Mouse (Mus musculus): ENCODE results near the gene Rab3gap1.

Rab3gap1 gene

DNA sequence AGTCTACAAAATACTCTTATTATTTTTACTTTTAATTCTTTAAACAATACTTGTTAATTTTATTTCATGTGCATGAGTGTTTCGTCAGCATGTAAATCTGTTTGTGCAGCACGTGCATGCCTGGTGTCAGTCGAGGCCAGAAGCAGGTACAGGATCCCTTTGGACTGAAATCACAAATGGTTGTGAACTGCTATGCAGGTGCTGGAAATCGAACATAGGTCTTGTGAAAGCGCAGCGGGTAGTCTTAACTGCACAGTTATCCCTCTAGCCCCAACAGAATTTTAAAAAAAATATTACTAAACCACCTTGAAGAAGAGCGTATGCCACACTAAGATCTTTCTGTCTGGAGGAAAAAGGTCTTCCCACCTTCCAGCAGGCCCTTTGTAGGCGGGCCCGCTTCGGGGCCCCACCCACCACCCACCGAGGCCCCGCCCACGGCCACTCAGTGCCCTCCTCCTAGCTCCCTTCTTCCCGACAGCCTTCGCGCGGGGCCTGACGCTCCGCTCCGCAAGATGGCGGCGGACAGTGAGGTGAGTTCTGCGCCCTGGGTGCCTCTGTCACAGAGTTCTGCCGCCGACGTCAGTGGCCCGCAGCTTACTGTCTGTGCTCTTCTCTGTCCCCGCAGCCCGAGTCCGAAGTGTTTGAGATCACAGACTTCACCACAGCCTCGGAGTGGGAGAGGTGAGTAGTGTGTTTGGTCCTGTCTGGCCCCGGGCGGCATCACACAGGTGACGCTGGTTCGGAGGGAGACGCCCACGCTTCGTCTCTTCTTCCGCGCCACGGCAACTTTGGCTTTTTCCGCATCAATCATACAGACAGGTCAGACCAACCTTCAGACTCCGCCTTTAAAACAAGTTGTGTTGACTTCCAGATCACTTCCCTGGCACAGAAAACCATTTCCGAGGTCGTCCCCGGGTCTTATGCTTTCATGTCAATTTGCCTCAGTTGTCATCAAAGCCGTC lies at the start of gene Rab3gap1:
Rab3gap1 (plus strand) TSS at position 474 of the 962 bp plus-strand sequence.
- DNase-seq (ENCODE audit: low read depth) = peak; percentile 85

DNA sequence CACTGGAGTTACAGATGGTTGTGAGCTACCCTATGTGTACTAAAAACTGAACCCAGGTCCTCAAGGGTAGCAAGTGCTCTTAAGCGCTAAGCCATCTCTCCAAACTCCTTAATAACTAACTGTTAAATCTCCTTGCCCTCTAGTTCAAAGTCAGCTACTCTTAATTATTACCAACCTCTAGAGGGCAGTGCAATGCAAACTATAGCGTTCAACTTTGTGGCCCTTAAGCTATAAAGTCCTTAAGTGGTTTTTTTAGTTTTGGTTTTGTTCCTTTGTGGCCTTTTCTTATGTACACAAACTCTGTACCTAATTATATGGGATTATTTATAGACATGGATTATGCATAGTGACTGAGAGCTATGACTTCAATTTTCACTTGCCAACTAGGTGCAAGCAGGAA lies 41.2 kb upstream of the Rab3gap1 start:
- DNase-seq (ENCODE audit: low read depth) = peak; percentile 66

DNA sequence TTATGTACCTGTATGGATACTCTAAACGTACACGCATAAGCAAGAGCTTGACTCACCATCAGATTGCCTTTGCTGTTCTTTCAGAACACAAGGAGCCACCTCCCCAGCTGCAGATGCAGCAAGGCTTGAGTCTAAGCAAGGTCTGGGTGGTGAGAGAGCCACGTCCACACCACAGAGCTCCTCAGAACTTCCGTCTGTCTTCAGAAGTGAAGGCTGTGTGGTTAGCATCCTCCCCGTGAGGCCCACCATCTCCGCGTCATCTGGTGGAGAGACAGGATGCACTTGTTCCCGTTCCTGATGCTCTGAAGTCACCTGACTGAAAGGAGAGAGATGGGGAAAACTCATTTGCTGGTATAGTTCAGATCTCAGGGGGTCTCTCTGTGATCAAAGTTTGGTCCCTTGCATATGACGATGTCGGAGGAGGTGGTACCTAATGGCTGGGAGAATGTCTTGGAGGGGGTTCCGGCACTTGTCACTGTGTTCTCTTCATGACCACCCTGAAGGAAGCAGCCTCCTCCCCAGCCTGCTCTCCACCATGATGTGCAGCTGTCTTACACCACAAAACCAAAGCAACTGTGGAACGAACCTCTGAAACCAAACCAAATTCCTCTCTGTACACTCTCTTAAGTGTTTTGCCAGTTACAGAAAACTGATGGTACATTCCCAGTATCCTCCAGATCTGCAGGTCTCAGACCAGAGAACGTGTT lies 38.2 kb upstream of the Rab3gap1 start:
- DNase-seq (ENCODE audit: low read depth) = no peak

DNA sequence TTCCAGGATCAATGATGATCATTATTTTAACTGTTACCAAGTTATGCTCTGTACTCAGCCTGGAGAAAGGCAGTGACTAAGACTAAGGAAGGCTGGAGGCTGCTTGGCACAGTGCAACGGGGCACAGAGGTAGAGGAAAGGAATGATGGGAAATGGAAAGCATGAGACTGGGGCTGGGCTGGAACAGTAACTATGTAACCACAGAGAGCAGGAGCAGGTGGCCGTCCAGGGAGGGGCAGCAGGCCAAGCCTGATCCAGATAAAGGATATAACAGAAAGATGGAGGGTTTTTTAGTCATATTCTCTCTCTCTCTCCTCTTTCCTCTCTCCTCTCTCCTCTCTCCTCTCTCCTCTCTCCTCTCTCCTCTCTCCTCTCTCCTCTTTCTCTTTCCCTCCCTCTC lies 34.9 kb upstream of the Rab3gap1 start:
- no peak for DNase-seq (ENCODE audit: low read depth)

DNA sequence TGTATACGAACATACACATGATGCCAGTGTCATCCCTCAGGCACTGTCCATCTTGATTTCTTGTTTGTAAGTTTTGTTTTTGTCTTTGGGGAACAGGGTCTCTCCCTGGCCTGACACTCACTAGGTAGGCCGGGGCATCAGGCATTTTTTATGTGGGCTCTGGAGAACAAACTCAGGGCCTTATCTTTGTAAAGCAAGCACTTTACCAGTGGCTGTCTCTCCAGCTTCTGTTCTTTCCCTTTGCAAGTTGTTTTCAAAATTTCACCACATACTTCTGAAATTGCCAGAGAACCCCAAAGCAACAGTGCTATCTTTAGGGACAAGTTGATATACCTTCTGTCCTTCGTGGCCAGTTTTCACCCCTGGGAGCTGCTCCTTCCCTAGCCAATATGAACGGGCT lies 34.4 kb upstream of the Rab3gap1 start:
- DNase-seq (ENCODE audit: low read depth) = no peak

DNA sequence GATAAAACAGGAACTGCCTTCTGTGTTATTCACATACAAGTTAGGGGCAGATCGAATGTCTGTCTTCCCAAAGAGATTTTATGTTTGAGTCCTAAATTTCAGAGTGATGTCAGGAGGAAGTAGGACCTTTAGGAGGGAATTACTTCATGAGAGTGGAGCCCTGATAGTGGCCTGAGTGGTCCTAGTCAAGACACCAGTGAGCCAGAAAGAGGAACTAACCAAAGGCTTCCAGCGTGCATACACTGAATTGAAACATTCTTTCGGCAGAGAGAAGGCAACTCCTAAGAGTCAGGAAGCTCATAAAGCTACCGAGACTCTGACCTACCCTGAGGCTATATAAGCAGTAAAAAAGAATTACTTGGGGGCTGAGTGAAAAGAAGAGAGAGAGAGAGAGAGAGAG lies 32.0 kb upstream of the Rab3gap1 start:
- DNase-seq (ENCODE audit: low read depth) = no peak

DNA sequence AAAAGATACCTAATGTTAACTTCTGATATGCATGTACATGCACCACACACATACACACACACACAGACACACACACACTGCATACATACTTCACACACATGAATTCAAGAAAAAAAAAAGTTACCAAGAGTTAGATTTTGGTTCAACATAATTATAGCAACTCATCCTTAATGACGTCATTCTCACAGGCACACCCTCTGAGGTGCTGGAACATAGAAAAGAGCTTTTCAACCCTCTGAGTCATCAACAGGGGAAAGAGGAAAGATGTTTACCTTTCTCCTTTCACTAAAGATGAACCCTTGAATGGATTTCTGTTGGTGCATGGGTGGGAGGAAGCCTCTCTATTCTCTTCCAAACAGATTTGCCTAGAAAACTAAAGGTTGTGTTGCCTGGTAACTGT lies 30.0 kb upstream of the Rab3gap1 start:
- DNase-seq (ENCODE audit: low read depth) = no peak

DNA sequence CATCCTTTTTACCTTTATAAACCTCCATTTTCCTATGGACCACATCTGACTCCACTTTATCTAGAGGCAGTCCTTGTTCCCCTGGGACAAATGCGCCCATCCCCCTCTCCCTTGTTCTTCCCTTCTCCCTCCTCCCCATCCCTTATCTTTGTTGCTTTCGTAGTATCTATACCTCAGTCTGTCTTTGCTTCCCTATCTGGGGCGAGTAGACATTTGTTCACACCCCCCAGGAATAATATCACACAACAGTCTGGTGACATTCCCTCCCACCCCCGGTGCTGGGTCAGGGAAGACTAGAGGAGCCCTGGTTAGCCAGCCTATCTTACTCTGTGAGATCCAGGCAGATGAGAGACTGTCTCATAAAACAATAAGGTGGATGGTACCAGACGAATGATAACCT lies 23.1 kb upstream of the Rab3gap1 start:
- no peak for DNase-seq (ENCODE audit: low read depth)

DNA sequence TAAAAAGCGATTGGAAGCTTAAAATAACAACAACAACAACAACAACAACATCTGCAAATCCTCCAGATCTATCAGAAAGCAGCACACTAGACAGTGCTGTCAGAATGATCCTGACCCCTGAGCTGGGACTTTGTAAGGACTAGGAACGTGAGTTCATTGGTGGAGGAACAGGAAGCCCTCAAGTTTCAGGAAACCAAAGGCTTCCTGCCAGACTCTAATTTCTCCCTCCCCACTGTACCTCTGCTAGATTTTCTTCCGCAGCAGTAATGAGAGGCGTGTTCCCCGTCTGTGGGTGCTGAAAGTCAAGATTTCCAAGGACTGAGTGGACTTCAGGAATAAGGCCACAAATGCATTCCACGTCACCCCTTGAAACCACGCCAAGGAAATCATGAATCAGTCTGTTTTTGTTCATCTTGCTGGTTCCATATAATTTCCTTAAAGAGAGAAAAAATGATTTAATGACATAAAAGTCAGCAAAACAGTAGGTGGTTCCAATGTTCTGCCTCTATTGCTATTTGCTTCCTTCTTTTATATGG lies 18.4 kb upstream of the Rab3gap1 start:
- no peak for DNase-seq (ENCODE audit: low read depth)

DNA sequence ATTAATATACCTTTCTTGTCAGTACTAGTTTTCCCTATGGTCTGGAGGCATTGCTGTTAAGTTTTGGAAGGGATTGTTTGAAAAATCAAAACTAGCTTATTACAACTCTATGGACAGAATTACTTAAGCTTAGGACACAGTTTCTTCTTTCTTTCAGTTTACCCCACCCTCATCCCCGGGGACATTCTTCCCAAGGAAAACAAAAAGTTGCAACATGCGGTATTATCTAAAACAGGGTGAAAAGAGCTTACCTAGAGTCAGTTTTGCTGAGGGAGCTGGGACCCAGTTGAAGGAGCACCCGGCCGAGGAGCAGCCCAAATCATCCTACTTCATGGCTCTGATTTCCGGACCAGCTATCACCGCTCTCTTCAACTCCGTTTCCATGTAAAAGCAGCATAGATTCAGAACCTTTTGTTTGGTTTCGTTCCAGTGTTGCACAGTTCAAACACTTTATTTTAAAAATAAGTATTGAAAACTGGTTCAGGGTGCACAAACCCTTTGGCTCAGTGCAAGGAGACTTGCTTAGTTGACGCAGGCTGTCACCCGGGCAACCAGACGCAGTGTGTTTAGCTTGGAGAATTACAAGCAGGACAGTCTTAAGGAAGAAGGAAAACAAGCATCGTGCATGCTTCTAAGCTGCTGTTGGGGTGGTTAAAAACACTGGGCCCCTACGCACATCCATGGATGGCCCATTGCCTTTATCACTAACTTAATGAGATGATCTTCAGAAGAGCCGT lies 13.9 kb upstream of the Rab3gap1 start, which contains the start of gene Map3k19:
Map3k19 (minus strand) TSS at position 546 of the 737 bp plus-strand sequence.
- no peak for DNase-seq (ENCODE audit: low read depth)

DNA sequence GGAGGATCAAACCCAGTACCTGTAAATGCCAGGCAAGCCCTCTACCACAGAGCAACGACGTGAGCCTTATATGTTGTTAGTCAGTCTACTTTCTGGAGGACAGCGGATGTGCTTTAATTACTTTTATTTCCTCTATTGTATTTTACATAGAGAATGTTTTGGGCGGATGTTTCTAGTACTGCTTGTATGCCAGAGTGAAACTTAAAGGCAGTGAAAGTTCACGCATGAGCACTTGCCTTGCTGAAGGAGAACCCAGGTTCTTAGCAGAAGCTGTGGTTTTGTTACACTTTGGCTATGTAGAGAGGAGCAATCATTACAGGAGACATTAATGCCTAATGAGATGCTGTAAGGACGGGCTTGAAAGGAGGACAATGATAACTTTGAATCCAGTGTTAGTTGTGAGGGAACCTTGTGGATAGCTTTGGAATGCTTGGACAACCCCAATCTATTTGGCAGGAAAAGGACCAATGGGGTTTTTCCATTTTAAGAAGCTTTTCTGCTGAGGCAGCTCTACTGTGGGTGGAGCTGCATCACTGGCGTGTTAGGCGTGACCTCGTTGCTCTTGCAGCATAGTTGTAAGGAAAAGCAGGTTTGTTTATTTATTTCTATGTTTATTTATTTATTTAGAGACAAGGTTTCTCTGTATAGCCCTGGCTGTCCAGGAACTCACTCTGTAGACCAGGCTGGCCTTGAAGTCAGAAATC lies 9.5 kb upstream of the Rab3gap1 start:
- DNase-seq (ENCODE audit: low read depth) = no peak

DNA sequence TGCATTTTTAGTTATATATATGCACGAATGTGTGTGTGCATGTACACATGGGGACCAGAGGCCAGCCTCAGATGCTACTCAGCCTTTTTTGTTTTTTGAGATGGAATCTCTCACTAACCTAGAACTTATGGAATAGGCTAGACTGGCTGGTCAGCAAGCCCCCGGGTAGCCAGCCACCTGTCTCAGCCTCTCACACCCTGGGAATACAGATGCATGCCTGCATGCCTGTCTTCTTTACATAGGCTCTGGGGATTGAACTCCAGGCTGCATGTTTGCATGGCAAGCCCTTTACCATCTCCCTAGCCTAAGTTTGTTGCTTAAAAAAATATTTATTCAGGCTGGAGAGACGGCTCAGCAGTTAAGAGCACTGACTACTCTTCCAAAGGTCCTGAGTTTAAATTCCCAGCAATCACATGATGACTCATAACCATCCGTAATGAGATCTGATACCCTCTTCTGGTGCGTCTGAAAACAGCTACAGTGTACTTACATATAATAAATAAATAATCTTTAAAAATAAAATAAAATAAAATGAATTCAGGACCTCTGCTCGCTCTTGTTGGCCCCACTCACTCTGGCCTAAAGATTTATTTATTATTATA lies 8.7 kb upstream of the Rab3gap1 start:
- no peak for DNase-seq (ENCODE audit: low read depth)

DNA sequence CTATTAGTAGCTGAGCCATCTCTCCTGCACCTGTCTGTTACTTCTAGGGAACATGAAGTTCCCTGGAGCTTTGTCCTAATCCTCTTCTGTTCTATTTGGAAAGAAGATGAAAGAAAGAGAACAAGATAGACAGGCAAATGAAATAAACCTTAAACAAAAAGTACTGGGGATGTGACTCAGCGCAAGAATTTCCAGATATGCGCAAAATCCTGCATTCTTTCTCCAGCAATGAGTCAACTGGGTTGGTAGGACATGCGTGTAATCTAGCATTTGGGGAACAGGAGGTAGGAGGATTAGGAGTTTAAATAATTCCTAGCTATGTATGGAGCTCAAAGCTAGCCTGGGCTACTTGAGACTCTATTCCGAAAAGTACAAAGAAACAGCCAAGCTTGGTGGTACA lies 8.1 kb upstream of the Rab3gap1 start:
- DNase-seq (ENCODE audit: low read depth) = no peak

DNA sequence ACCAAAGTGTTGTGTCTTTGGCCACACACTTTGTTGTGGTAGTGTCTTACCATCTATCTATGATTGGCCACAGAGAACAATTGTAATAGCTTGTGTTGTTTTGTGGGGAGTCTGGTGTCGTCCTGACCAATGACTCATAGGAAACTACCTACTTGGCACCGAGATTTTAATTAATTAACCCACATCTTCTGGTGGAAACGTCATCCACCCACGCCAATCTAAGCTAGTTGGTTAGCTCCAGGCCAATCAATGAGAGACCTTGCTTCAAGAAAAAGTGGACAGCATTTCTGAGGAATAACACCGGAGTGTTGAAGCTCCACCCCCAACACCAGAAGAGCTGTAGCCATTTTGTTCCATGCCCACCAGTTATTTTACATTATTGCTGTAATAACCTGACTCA lies 6.7 kb upstream of the Rab3gap1 start:
- DNase-seq (ENCODE audit: low read depth) = no peak

DNA sequence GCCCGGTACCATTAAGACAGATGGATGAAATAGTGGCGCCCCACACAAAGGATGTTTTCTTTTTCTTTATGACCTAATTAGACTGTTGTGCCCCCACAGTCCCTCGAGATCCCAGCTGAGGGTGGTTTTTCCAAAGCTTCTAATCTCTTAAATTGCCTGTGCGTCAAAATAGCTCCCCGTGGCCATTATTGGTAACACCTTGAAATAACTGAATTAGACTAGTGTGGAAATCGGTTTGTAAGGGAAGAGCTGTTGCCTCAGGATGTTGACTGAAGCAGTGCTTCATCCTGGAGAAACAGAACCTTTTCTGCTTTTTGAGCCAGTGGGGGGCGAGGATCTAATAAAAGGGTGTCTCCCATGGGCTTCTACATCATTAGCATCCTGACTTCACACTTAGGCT lies 4.8 kb upstream of the Rab3gap1 start:
- DNase-seq (ENCODE audit: low read depth) = no peak

DNA sequence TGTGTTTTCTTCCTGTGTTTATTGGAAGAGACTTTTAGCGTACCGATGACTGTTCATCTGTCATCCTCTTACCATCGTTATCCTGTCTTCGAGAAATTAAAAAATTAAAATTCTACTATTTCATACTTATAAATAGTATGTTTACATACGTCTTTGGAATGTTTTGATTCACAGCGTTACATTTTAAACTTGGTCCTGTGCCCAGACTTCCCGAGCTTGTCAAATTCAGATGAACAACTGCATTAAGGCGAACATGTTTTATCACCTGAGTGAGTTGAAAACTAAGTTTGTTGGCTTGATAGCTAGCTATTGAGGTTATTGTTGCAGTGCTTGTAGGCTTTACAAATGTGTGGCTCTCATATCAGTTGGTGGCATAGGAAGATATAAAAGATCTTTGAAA lies 703 bp downstream of the Rab3gap1 start:
- peak; percentile 10 for DNase-seq (ENCODE audit: low read depth)

DNA sequence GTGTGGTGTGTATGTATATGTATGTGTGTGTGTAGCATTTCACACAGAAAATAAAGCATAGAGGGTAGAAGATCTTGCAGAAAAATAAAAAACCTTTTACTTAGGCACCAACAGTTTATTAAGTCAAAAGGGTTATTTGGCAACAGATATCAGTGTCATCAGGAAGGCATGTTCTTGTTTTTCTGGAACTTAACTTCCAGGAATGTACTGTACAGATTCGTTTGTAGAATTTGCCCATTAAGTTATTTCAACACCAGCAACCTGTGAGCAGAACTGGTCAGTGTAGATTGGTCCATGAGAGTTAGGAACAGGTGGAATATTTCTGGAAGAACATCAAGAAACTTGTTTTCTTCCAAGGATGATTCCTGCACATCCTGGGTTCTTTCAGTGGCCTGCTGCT lies 30.8 kb downstream of the Rab3gap1 start:
- DNase-seq (ENCODE audit: low read depth) = no peak

DNA sequence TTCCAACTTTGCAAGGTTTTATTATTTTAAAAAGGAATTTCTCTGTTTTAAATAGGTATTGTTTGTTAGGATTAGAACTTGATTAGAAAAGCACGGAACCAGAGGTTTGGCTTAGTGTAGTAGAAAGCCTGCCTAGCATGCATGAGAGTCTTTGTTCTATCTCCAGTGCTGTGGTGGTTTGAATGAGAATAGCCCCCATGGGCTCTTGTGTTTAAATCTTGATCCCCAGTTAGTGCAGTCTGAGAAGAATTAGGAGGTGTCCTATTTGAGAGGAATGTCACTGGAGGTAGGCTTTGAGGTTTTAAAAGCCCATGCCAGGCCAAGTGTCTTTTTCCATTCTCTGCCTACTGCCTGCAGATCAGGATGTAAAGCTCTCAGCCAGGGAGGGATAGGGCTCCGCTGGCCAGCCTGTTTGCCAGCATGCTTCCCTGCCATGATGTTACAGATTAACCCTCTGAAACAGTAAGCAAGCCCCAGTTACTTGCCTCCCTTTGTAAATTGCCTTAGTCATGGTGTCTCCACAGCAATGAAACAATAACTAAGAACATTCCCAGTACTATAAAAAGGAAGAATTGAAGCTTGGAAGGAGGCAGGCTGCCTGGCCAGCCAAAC lies 36.3 kb downstream of the Rab3gap1 start:
- no peak for DNase-seq (ENCODE audit: low read depth)

DNA sequence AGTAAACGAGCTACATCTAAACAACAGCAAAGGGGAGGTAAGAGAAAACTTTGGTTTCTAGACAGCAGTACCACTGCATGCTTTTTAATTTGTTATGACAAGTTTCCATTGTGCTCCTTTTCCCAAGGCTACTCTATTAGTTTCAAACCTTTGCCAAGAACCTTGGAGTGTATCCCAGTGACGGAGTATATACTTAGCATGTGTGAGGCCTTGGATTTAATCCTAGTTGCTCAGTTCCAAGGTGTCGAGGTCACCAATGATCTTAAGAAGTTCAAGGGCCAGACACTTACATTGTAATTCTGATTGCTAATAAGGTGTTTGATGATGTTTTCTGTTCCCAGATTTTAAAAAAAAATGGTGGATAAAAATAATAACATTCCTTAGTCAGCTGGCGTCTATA lies 44.5 kb downstream of the Rab3gap1 start:
- DNase-seq (ENCODE audit: low read depth) = no peak

DNA sequence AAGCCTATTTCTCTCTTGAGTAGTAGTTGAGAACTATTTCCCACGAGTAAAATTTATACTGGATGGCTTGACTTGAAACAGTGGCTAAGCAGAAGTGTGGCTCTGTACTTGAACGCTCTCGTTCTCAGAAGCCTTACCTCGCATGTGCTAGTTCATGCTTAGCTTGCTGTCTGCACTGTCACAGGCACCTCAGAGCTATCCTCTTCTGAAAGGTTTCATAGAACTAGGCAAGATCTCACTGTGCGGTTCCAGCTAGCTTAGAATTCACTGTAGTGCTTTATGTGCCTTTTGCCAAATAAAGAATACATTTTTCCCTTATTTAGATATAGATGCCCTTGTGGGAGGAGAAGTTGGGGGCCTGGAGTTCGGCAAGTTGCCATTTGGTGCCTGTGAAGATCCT lies 46.7 kb downstream of the Rab3gap1 start:
- DNase-seq (ENCODE audit: low read depth) = no peak

DNA sequence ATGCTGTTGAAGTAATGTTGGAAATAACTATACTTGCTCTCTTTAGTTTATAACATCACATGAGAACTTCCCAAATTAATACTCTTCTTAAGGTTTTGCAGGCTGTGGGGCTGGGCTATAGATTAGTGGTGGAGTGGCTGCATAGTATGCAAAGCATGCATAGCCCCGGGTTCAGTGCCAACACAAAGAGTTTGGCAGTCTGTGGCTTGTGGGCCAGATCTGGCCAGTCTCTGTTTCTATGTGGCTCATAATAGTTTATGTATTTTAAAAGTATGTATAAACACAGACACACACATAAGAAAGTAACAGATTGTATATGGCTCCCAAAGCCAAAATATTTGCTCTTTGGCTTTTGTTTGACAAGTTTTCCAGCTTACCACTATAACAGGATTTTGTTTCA lies 47.2 kb downstream of the Rab3gap1 start:
- DNase-seq (ENCODE audit: low read depth) = no peak

Data from c-Kit-positive CD71-positive TER-119-negative erythroid progenitor cells, embryonic 14.5 days (primary cell).